Mouse (Mus musculus): ENCODE data around the gene Hmgcr.

GRCm38 (mm10) chr13:96680163-96681087 lies 9.7 kb upstream of the Hmgcr start:
- TF ChIP-seq POLR2A (IDR thresholded peaks at IDR 0.05; ENCODE audit: borderline replicate concordance, extremely low read depth, insufficient read depth, insufficient read length, poor library complexity, severe bottlenecking) (no peak), CTCF (IDR thresholded peaks at IDR 0.05; ENCODE audit: borderline replicate concordance, extremely low read depth, insufficient read depth, insufficient read length) (no peak)

Measured in brain, embryonic 14.5 days (tissue).